In genomic region chr5:77140861-77141260, GRCm38 (mm10) we compare ENCODE assay signal across 13 mouse cellular contexts. TPM values are rescaled to one million over a fixed set of nuclear protein-coding genes. Genes with fewer than 3 reads are reported as not detected.
"Had no signal": no experiment of that assay in that cellular context is flagged by ENCODE, and none has a peak within 500 bp of the region (broad histone marks: within the 10 kb centered on the region; RNA-seq: fewer than 3 reads in every experiment).

No protein-coding gene starts in this region.

- H3K27me3 ChIP-seq: limb, embryonic 15.5 days; lung, embryonic 15.5 days; neural tube, embryonic 13.5 days had no signal

- H3K9ac ChIP-seq: hindbrain, embryonic 14.5 days; limb, embryonic 15.5 days; liver, embryonic 14.5 days; lung, embryonic 15.5 days; midbrain, embryonic 12.5 days; neural tube, embryonic 13.5 days had no signal

- H3K4me3 ChIP-seq: midbrain, embryonic 12.5 days; myocyte; neural tube, embryonic 13.5 days had no signal

- DNase-seq: left cerebral cortex, postnatal 4 days; lung, adult 18-20 months had no signal

- H3K27ac ChIP-seq: hindbrain, embryonic 14.5 days; hindbrain, postnatal 0 days; liver, embryonic 14.5 days; lung, embryonic 15.5 days; macrophage; midbrain, embryonic 12.5 days had no signal

- ATAC-seq: hindbrain, postnatal 0 days; intestine, postnatal 0 days; midbrain, embryonic 16.5 days had no signal

- H3K9me3 ChIP-seq: limb, embryonic 15.5 days; lung, embryonic 15.5 days; midbrain, embryonic 12.5 days; neural tube, embryonic 13.5 days had no signal

- H3K36me3 ChIP-seq: limb, embryonic 15.5 days; lung, embryonic 15.5 days; midbrain, embryonic 12.5 days; neural tube, embryonic 13.5 days had no signal

- H3K4me2 ChIP-seq: hindbrain, embryonic 14.5 days; midbrain, embryonic 12.5 days; neural tube, embryonic 13.5 days had no signal

RNA-seq across cellular contexts. Expression of gene Hopx, which starts 25.9 kb away (rescaled TPM):
- polyA plus RNA-seq: midbrain, embryonic 12.5 days had no signal
